Mouse (Mus musculus): ENCODE results near the gene Crmp1. TPM values are rescaled to one million over a fixed set of nuclear protein-coding genes. Genes with fewer than 3 reads are reported as not detected.

Gene Crmp1
- total and polyA plus RNA-seq, 3 experiments, result not detected

DNA sequence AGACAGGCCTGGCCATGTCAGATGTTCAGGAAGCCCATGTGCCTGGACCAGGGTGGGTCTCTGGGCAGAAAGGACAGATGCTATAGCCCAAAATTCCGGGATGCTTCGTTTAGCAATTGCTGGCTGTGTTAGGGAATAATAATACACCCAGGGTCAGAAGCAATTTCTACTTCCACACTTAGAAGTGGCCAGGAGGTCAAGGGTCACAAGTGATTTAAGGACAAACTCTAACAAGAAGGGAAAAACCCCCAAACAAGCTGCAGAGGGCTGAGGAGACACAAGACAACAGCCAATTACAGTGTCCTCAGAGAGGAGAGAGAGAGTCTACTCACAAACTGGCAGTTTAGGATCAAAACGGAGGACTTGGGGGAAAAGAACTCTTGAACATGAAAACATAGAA is 93.3 kb downstream of the Crmp1 start:
- H3K79me2 ChIP-seq (ENCODE audit: control insufficient read depth, insufficient read depth, low read length, poor library complexity), result no peaks in the 10 kb centered on the region
- DNase-seq (ENCODE audit: low read depth, low spot score), result no peak
- TF ChIP-seq MYB (IDR thresholded peaks at IDR 0.05; ENCODE audit: low read depth, low read length) (no peak), MYC (IDR thresholded peaks at IDR 0.05; ENCODE audit: low read depth, low read length) (no peak), POLR2AphosphoS2 (IDR thresholded peaks at IDR 0.05; ENCODE audit: low read length) (no peak), KAT2A (conservative IDR thresholded peaks at IDR 0.05; ENCODE audit: low read depth, low read length) (no peak), USF2 (IDR thresholded peaks at IDR 0.05; ENCODE audit: borderline replicate concordance in 1 of 2, insufficient read depth in 1 of 2, low read depth in 1 of 2, low read length in 2 of 2) (no peak), JUND (IDR thresholded peaks at IDR 0.05; ENCODE audit: low read depth, low read length) (no peak), EP300 (IDR thresholded peaks at IDR 0.05; ENCODE audit: low read depth in 1 of 2, low read length in 2 of 2) (no peak), ETS1 (IDR thresholded peaks at IDR 0.05; ENCODE audit: low read depth, low read length) (no peak)
- no peaks in the 10 kb centered on the region for H3K27me3 ChIP-seq (ENCODE audit: control insufficient read depth in 1 of 2, insufficient read depth in 2 of 2, low read length in 2 of 2)
- H3K4me3 ChIP-seq (ENCODE audit: control insufficient read depth in 1 of 2, insufficient read depth in 1 of 2, low read depth in 2 of 2, low read length in 2 of 2), result no peak overlapping the region
- H3K9ac ChIP-seq (ENCODE audit: control insufficient read depth, low read depth, low read length, poor library complexity, severe bottlenecking), result no peak overlapping the region
- H3K9me3 ChIP-seq (replicated peaks; ENCODE audit: insufficient read depth, low read length), result no peaks in the 10 kb centered on the region
- H3K27ac ChIP-seq (ENCODE audit: control insufficient read depth, low read depth, low read length), result no peak overlapping the region
- no peaks in the 10 kb centered on the region for H3K4me1 ChIP-seq (ENCODE audit: control insufficient read depth in 1 of 2, insufficient read depth in 2 of 2, low read length in 2 of 2)
- no peaks in the 10 kb centered on the region for H3K36me3 ChIP-seq (ENCODE audit: control insufficient read depth in 1 of 2, insufficient read depth in 2 of 2, low read length in 2 of 2)

DNA sequence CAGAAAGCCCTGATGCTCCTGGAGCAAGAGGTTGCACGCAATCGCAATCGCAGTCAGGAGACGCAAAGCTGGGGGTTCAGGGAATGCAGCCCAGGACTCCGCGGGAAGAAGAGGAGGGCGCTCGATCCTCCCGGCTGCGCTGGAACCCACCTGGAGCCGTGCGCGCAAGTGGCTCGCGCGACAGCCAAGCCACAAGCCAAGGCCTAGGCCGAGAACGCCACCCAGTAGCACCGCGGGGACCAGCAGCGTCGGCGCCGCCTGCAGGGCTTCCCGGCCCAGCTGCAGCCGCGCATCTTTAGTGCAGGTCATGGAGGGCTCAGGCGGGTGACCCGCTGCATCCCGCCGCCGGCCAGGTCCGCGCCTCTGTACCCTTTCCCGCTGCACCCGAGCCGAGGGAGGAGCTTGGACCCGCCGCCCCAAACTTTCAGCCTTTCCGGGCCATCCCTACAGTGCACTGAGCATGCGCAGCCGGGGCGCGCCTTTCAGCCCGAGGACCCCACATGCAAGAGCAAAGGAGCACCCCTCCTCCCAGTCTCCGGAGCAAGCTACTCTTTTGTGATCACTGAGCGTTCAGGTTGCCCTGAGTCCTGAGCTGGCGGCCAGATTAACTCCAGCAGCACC is 94.9 kb downstream of the Crmp1 start, which contains the start of gene Evc:
Gene Evc (minus strand): TSS at position 410 of the 621 bp plus-strand sequence.
- Histone ChIP-seq H3K79me2 (ENCODE audit: control insufficient read depth, insufficient read depth, low read length, poor library complexity) (no peaks in the 10 kb centered on the region), H3K9me3 (replicated peaks; ENCODE audit: insufficient read depth, low read length) (no peaks in the 10 kb centered on the region), H3K27ac (ENCODE audit: control insufficient read depth, low read depth, low read length) (no peak within 1 kb of the TSS), H3K9ac (ENCODE audit: control insufficient read depth, low read depth, low read length, poor library complexity, severe bottlenecking) (no peak within 1 kb of the TSS), H3K36me3 (ENCODE audit: control insufficient read depth in 1 of 2, insufficient read depth in 2 of 2, low read length in 2 of 2) (no peaks in the 10 kb centered on the region), H3K27me3 (ENCODE audit: control insufficient read depth in 1 of 2, insufficient read depth in 2 of 2, low read length in 2 of 2) (no peaks in the 10 kb centered on the region), H3K4me3 (ENCODE audit: control insufficient read depth in 1 of 2, insufficient read depth in 1 of 2, low read depth in 2 of 2, low read length in 2 of 2) (no peak within 1 kb of the TSS), H3K4me1 (ENCODE audit: control insufficient read depth in 1 of 2, insufficient read depth in 2 of 2, low read length in 2 of 2) (no peaks in the 10 kb centered on the region)
- TF ChIP-seq CHD2 (IDR thresholded peaks at IDR 0.05; ENCODE audit: low read length) (no peak), TCF12 (IDR thresholded peaks at IDR 0.05; ENCODE audit: low read depth, low read length) (no peak), CTCF (IDR thresholded peaks at IDR 0.05 in 2 of 3, conservative IDR thresholded peaks at IDR 0.05 in 1 of 3; ENCODE audit: control insufficient read depth in 1 of 3, insufficient read depth in 1 of 3, low read depth in 2 of 3, low read length in 3 of 3, poor library complexity in 1 of 3, severe bottlenecking in 1 of 3) (no peak), ETS1 (IDR thresholded peaks at IDR 0.05; ENCODE audit: low read depth, low read length) (no peak), MYB (IDR thresholded peaks at IDR 0.05; ENCODE audit: low read depth, low read length) (no peak), MXI1 (IDR thresholded peaks at IDR 0.05; ENCODE audit: low read depth, low read length) (no peak), E2F4 (IDR thresholded peaks at IDR 0.05; ENCODE audit: borderline replicate concordance, low read depth, low read length) (no peak), POLR2AphosphoS2 (IDR thresholded peaks at IDR 0.05; ENCODE audit: low read length) (no peak), TAL1 (IDR thresholded peaks at IDR 0.05; ENCODE audit: low read length) (no peak), GATA1 (IDR thresholded peaks at IDR 0.05; ENCODE audit: low read depth, low read length) (no peak), USF2 (IDR thresholded peaks at IDR 0.05; ENCODE audit: borderline replicate concordance in 1 of 2, insufficient read depth in 1 of 2, low read depth in 1 of 2, low read length in 2 of 2) (no peak), MYC (IDR thresholded peaks at IDR 0.05; ENCODE audit: low read depth, low read length) (no peak), MEF2A (IDR thresholded peaks at IDR 0.05; ENCODE audit: extremely low read depth, insufficient replicate concordance, low read depth, low read length, poor library complexity, severe bottlenecking) (no peak)
- no peak for DNase-seq (ENCODE audit: low read depth, low spot score)

All from MEL (cell line).